Mouse (Mus musculus): ENCODE results near the gene Hgd. TPM values are rescaled to one million over a fixed set of nuclear protein-coding genes. Genes with fewer than 3 reads are reported as not detected.
"Not testable (repeated sequence)": the region's sequence is repeated elsewhere in the genome, so short reads cannot be mapped to it uniquely, and the experiment has no call there.

The Hgd gene
- polyA plus RNA-seq, 1 experiment from 2014 or later, result 1.9 TPM

DNA sequence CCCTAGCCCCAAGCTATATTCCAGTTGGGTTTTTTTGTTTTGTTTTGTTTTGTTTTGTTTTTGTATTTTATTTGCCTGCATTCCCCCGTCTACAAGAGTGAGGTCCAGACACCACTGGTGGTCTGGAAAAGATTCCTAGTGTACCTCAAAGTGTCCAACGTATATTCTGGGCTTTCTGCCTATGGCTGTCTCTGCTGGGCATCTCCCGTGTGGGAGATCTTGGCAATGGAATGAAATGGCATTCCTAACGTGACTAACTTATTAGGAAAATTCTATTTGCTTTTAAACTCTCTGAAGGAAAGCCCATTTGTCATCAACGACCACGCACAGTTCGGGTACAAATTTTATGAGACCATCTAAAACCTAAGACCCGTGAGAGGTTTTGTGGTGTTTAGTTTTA is 35.5 kb downstream of the Hgd start:
- H3K9me3 ChIP-seq, result no peaks in the 10 kb centered on the region

DNA sequence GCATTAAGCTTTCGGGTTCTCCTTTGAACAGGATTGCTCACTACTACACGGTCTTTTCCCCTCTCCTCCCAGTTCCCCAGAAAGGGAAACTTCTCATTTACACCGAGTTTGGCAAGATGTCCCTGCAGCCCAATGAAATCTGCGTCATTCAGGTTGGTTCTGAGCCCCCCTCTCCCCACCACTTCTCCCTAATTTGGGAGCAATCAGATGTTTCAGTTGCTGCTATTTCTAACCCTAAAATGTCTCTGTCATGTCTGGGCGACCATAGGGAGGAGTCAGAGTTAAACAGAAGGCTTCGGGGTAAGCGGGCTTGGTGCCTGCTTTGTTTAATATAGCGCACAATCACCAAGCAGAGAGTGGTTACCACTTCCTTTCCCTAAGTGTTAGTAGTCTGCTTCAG is 36.2 kb downstream of the Hgd start:
- H3K27me3 ChIP-seq (ENCODE audit: insufficient read depth, poor library complexity, severe bottlenecking), result no peaks in the 10 kb centered on the region
- no peaks in the 10 kb centered on the region for H3K36me3 ChIP-seq
- H3K4me3 ChIP-seq, result no peak overlapping the region
- no peak for DNase-seq (ENCODE audit: low spot score)
- peaks cover 13% of the 10 kb centered on the region; the same call in 1 of the 2 replicates for H3K4me1 ChIP-seq
- H3K27ac ChIP-seq, result no peak overlapping the region
- 71% methylated on average over 8 of the region's 8 CpGs for WGBS
- no peaks in the 10 kb centered on the region for H3K9me3 ChIP-seq

More for the DNA sequence above, 35.5 kb downstream of the Hgd start:
- H3K27ac ChIP-seq, result no peak overlapping the region
- no peak for DNase-seq (ENCODE audit: low spot score)
- peaks cover 11% of the 10 kb centered on the region; the same call in 1 of the 2 replicates for H3K4me1 ChIP-seq
- H3K4me3 ChIP-seq, result no peak overlapping the region
- H3K27me3 ChIP-seq (ENCODE audit: insufficient read depth, poor library complexity, severe bottlenecking), result no peaks in the 10 kb centered on the region
- H3K36me3 ChIP-seq, result no peaks in the 10 kb centered on the region
- WGBS, result 76% methylated on average over 8 of the region's 8 CpGs

DNA sequence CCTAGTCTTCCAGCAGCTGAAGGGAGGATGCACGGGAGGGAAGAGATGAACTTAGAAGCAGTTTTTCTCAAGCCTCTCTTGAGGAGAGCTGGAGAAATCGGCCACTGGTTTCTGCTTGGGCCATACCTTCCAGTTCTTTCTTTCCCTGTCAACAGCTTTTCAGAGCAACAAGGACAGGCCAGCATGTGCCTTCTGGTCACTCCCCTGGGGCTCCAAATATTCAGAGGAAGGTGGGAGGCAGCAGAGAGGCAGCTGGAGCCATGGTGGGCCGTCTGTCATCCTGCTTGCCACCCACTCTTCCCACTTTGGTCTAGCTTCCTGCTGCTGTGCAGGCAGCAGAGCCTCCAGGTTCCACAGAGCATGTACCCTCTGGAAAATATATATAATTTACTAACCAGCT is 37.7 kb downstream of the Hgd start:
- H3K4me1 ChIP-seq, result peaks cover 13% of the 10 kb centered on the region; the same call in 1 of the 2 replicates
- no peak overlapping the region for H3K4me3 ChIP-seq
- H3K36me3 ChIP-seq, result no peaks in the 10 kb centered on the region
- H3K27me3 ChIP-seq (ENCODE audit: insufficient read depth, poor library complexity, severe bottlenecking), result no peaks in the 10 kb centered on the region
- peak overlapping the region; percentile 33; the same call in 1 of the 2 replicates for H3K27ac ChIP-seq
- 16% methylated on average over 3 of the region's 3 CpGs for WGBS
- no peak for DNase-seq (ENCODE audit: low spot score)
- H3K9me3 ChIP-seq, result no peaks in the 10 kb centered on the region

DNA sequence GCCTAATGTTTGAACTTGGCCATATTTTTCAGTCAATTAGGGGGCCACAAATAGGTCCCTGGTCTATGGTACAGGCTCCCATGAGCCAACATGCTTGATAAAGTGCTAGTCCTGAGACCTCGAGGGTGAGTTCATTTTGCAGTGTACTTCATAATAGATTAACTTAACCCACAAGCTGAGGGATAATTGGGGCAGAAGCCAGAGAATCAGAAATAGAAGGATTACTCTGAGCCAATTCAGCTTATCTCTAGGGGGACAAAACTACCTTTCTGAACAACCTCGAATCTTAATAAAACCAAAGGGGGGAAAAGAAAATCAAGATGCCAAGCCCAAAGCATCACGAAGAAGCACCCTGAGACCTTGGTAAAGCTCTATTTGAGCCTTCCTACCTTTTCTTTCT is 42.5 kb downstream of the Hgd start:
- peaks cover 22% of the 10 kb centered on the region for H3K4me1 ChIP-seq
- H3K4me3 ChIP-seq, result no peak overlapping the region
- no peaks in the 10 kb centered on the region for H3K27me3 ChIP-seq (ENCODE audit: insufficient read depth, poor library complexity, severe bottlenecking)
- 74% methylated on average over 3 of the region's 3 CpGs for WGBS
- H3K9me3 ChIP-seq, result no peaks in the 10 kb centered on the region
- H3K36me3 ChIP-seq, result no peaks in the 10 kb centered on the region
- H3K27ac ChIP-seq, result no peak overlapping the region
- DNase-seq (ENCODE audit: low spot score), result no peak

DNA sequence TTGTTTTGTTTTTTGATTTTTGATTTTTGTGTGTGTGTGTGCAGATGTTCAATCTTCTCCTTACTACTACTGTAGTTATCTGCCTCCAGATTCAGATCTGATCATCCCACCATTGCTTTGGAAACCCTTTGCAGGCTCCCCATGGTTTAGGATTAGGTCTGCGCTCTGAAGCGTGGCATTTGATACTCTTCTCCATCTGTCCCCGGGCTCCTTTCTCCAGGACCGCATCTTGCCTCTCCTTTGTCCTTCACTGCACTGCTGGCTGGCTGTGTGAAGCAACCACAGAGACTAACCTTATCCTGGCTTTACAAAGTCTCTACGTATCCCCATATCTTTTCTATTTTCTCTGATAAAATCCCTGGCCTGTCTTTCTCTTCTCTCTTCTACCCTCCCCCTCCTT is 43.0 kb downstream of the Hgd start:
- WGBS, result 52% methylated on average over 5 of the region's 5 CpGs
- no peaks in the 10 kb centered on the region for H3K36me3 ChIP-seq
- H3K4me3 ChIP-seq, result no peak overlapping the region
- no peaks in the 10 kb centered on the region for H3K27me3 ChIP-seq (ENCODE audit: insufficient read depth, poor library complexity, severe bottlenecking)
- H3K4me1 ChIP-seq, result peaks cover 17% of the 10 kb centered on the region
- H3K9me3 ChIP-seq, result no peaks in the 10 kb centered on the region
- no peak overlapping the region for H3K27ac ChIP-seq
- DNase-seq (ENCODE audit: low spot score), result no peak

DNA sequence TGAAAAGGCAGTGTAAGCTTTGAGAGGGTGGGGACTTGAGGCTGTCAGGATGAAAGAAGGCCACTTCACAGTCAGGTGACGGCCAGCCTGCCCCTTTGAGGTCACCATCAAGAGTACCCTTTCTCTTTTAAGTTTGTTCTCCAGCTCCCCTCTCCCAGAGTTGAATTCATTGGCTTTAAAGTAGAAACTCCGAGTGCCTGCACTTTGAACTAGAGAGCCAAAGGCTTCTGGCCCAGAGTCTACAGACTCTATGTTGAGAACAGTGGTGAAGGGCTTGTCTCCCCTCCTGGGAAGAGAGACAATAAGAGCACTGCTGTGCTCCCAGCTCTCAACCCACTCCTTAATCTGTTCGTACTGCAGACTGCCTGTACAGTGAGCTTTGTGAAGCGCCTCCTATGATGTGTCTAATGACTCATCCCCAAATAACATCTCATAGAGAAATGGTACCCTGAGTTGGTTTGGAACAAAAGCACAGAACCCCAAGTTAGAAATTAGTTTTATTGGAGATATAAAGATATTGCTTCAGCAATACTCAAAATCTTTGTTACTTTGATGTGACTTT is 46.5 kb downstream of the Hgd start:
- DNase-seq (ENCODE audit: low spot score), result no peak
- Histone ChIP-seq H3K9me3 (no peaks in the 10 kb centered on the region), H3K4me3 (no peak overlapping the region), H3K27me3 (ENCODE audit: insufficient read depth, poor library complexity, severe bottlenecking) (no peaks in the 10 kb centered on the region), H3K36me3 (no peaks in the 10 kb centered on the region), H3K4me1 (peaks cover 12% of the 10 kb centered on the region), H3K27ac (0 out of 2 replicates have a peak overlapping the region, but pooled peaks have one; percentile 42)
- WGBS, result 52% methylated on average over 4 of the region's 4 CpGs

DNA sequence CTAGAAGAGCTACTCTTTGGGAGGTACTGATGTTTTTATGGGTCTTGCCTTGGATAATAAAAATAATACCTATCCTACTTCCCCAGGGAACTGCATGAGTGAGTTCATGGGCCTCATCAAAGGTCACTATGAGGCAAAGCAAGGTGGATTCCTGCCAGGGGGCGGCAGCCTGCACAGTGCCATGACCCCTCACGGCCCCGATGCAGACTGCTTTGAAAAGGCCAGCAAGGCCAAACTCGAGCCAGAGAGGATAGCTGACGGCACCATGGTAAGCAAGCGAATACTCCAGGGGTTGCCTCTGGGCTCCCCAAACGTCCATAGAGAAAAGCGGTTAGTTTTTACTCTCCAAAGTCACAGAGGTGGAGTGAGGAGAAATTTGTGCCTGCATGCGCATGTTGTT is 48.4 kb downstream of the Hgd start:
- peaks cover 10% of the 10 kb centered on the region for H3K4me1 ChIP-seq
- H3K4me3 ChIP-seq, result no peak overlapping the region
- H3K9me3 ChIP-seq, result no peaks in the 10 kb centered on the region
- no peak for DNase-seq (ENCODE audit: low spot score)
- 85% methylated on average over 9 of the region's 9 CpGs for WGBS
- no peaks in the 10 kb centered on the region for H3K36me3 ChIP-seq
- H3K27me3 ChIP-seq (ENCODE audit: insufficient read depth, poor library complexity, severe bottlenecking), result no peaks in the 10 kb centered on the region
- H3K27ac ChIP-seq, result no peak overlapping the region

DNA sequence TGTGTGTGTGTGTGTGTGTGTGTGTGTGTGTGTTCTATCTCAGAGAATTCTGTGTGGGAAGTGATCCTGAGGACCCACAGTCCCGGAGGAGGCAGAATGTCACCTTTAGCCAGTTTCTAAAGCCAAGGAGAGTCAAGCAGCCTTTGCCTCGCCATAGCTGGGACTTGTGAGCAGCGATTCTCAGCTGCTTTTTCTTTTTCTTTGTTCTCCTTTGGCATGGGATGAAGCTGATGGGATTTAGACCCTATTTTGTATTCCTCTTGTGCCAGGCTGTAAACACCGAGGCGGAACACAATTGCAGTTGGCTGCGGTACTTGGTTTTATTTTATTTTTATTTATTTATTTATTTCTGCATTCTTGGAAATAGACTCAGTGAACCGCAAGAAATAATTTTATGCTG is 49.1 kb downstream of the Hgd start:
- H3K27me3 ChIP-seq (ENCODE audit: insufficient read depth, poor library complexity, severe bottlenecking), result no peaks in the 10 kb centered on the region
- DNase-seq (ENCODE audit: low spot score), result no peak
- no peaks in the 10 kb centered on the region for H3K9me3 ChIP-seq
- WGBS, result 92% methylated on average over 7 of the region's 7 CpGs
- H3K27ac ChIP-seq, result no peak overlapping the region
- H3K36me3 ChIP-seq, result no peaks in the 10 kb centered on the region
- H3K4me1 ChIP-seq, result peaks cover 4% of the 10 kb centered on the region
- H3K4me3 ChIP-seq, result no peak overlapping the region

DNA sequence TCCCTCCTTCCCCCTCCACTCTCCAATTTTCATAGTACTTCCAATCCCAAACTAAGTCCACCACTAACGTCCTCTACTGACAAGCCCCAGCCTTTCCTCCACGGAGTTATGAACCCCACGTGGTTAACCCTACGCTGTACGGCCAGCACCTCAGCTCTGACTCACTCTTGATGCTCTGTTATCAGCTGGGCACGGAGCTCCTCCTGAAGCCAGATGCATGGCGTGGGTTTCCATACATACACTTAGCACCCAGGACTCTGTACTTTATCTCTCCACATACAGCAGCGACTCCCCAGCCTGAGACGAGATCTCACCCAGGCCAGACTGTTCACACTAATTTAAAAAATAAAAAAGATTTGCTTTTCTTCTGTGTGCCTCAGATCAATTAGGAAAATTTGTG is 54.6 kb downstream of the Hgd start:
- WGBS, result 41% methylated on average over 9 of the region's 9 CpGs
- DNase-seq (ENCODE audit: low spot score), result no peak
- H3K4me3 ChIP-seq, result peak overlapping the region; percentile 22; the same call in 1 of the 2 replicates
- no peak overlapping the region for H3K27ac ChIP-seq
- H3K36me3 ChIP-seq, result no peaks in the 10 kb centered on the region
- no peaks in the 10 kb centered on the region for H3K27me3 ChIP-seq (ENCODE audit: insufficient read depth, poor library complexity, severe bottlenecking)
- no peaks in the 10 kb centered on the region for H3K4me1 ChIP-seq
- H3K9me3 ChIP-seq, result no peaks in the 10 kb centered on the region

DNA sequence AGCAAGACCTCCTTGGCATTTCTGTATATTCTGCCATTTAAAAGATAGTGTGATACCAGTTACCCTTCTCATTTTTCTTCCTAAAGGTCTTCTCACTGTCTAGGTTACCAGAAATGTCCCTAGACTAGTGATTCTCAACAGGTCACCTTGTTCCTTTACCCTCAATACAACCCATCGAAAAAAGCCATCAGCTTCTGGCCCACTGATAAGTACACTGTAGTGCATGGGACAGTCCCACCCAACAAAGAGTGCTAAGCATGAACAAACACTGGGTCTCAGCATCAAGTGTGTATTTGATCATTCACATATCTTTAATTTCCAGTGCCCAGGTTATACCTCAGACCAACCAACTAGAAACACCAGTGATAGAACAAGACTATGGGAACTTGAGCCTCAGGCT is 55.1 kb downstream of the Hgd start:
- Histone ChIP-seq H3K4me1 (no peaks in the 10 kb centered on the region), H3K36me3 (no peaks in the 10 kb centered on the region), H3K27me3 (ENCODE audit: insufficient read depth, poor library complexity, severe bottlenecking) (no peaks in the 10 kb centered on the region), H3K9me3 (no peaks in the 10 kb centered on the region), H3K27ac (no peak overlapping the region), H3K4me3 (no peak overlapping the region)
- no peak for DNase-seq (ENCODE audit: low spot score)
- 86% methylated on average over 1 of the region's 1 CpGs for WGBS

DNA sequence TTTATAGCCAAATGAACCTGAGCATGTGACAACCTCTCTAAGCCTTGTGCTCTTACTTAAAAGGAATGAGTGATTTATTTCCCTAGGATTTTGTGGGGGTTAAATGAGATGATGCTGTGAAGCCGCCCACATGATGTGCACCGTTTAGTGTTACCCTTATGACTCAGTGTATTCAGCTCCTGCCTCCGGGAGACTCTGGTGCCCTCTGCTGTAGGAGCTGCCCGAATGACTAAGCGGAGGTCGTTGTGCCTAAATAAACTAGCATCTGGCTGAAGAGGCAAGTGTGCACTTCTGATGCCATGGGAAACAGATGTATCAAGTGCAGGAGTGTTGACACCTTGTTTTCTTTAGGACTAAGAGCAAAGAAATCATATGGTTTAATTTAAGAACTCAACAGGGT is 56.2 kb downstream of the Hgd start:
- DNase-seq (ENCODE audit: low spot score), result no peak
- H3K4me3 ChIP-seq, result no peak overlapping the region
- no peaks in the 10 kb centered on the region for H3K36me3 ChIP-seq
- 50% methylated on average over 6 of the region's 6 CpGs for WGBS
- no peaks in the 10 kb centered on the region for H3K27me3 ChIP-seq (ENCODE audit: insufficient read depth, poor library complexity, severe bottlenecking)
- H3K27ac ChIP-seq, result no peak overlapping the region
- H3K9me3 ChIP-seq, result no peaks in the 10 kb centered on the region
- H3K4me1 ChIP-seq, result no peaks in the 10 kb centered on the region

DNA sequence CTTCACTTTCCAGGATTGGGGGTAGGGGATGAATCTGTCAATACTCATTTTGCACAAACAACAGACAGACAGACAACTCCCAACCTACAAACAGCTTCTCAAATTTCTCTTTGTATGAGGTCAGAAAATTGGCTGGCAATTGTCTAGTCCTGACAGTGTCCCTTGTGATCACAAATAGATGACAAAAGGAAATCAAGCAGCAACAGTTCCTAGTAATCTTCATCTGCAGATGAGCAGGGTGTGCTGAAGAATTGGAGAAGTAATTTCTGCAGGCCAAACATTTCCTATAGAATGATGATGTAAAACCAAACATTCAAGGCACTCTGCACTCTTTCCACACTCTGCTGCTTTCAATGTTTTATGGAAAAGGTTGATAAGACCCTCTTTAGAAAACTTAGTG is 57.8 kb downstream of the Hgd start:
- no peak overlapping the region for H3K27ac ChIP-seq
- H3K27me3 ChIP-seq (ENCODE audit: insufficient read depth, poor library complexity, severe bottlenecking), result no peaks in the 10 kb centered on the region
- DNase-seq (ENCODE audit: low spot score), result no peak
- H3K4me1 ChIP-seq, result no peaks in the 10 kb centered on the region
- no peaks in the 10 kb centered on the region for H3K9me3 ChIP-seq
- no peaks in the 10 kb centered on the region for H3K36me3 ChIP-seq
- H3K4me3 ChIP-seq, result no peak overlapping the region

DNA sequence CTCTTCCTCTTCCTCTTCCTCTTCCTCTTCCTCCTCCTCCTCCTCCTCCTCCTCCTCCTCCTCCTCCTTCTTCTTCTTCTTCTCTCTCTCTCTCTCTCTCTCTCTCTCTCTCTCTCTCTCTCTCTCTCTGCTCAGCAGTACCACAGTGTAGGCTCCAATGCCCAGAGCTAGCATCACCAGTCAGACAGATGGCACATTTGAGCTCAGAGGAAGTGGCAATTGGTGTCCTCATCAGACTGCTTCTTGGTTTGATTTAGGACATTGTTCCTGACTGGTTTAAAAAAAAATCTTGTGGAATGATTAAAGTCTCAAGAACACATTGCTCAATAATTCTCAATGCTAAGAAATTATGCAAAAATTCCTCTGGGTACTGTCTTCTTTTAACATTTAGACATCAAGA is 60.6 kb downstream of the Hgd start:
- H3K36me3 ChIP-seq, result peaks cover 10% of the 10 kb centered on the region
- not testable (repeated sequence) for H3K27me3 ChIP-seq (ENCODE audit: insufficient read depth, poor library complexity, severe bottlenecking); H3K27ac ChIP-seq; H3K4me1 ChIP-seq; H3K9me3 ChIP-seq; H3K4me3 ChIP-seq; DNase-seq (ENCODE audit: low spot score)

DNA sequence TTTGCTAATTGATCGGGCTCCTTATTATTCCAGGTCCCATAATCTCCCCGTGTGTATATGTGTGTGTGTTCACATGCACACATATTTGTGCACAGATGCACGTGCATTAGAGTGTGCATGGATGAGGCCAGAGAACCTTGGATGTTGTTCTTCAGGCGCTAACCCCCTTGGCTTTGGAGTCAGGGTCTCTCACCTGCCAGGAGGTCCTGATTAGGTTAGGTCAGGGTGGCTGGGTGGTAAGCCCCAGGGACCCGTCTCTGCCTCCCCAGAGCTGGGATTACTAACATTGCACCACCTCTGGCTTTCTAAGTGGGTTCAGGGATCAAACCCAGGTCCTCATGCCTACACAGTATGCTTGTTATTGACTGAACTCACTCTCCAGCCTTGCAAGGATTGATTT is 64.5 kb downstream of the Hgd start:
- H3K27me3 ChIP-seq (ENCODE audit: insufficient read depth, poor library complexity, severe bottlenecking), result no peaks in the 10 kb centered on the region
- H3K4me1 ChIP-seq, result no peaks in the 10 kb centered on the region
- no peaks in the 10 kb centered on the region for H3K9me3 ChIP-seq
- DNase-seq (ENCODE audit: low spot score), result peak; percentile 53
- H3K4me3 ChIP-seq, result no peak overlapping the region
- H3K36me3 ChIP-seq, result peaks cover 40% of the 10 kb centered on the region
- H3K27ac ChIP-seq, result no peak overlapping the region
- WGBS, result 89% methylated on average over 5 of the region's 5 CpGs
